8 mouse cellular contexts compared by ENCODE assay signal in the genomic region with DNA sequence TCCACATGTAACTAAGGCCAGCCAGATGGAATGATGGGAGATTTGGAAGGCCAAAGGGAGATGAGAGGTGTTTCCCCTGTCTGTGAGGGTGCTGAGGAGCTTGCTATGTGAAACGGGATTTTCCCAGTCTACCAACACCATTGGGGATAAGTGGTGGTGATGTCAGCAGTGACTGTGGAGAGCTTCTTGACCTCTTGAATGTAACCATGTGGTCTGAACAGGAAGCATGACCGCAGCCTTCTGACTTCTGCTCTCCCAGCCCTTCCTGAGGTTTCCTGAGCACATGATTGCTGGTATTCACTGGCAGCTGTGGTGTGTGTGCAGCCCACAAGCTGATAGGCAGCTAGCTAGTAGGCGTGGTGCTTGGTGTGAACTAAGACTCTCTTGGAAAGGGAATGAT. TPM values are rescaled to one million over a fixed set of nuclear protein-coding genes. Genes with fewer than 3 reads are reported as not detected.
DNase-seq lines count a peak whose midpoint lies in the region; ATAC-seq and TF ChIP-seq lines count a peak whose summit lies in the region.

No protein-coding gene starts in this region.

- H3K4me2 ChIP-seq in midbrain, postnatal 0 days (ENCODE audit: low read depth, low read length, poor library complexity, severe bottlenecking): no peak overlapping the region

- H3K9me3 ChIP-seq in midbrain, postnatal 0 days (ENCODE audit: low read length): no peaks in the 10 kb centered on the region

- H3K27ac ChIP-seq in gastrocnemius, adult 2 months: 0 out of 2 replicates have a peak overlapping the region, but pooled peaks have one; percentile 8
- no peak overlapping the region for H3K27ac ChIP-seq in midbrain, postnatal 0 days (ENCODE audit: low read depth, low read length)

- no peaks in the 10 kb centered on the region for H3K36me3 ChIP-seq in midbrain, postnatal 0 days (ENCODE audit: insufficient read depth, low read length)

- no peaks in the 10 kb centered on the region for H3K27me3 ChIP-seq in midbrain, postnatal 0 days (ENCODE audit: insufficient read depth, low read length)

- H3K4me1 ChIP-seq in midbrain, postnatal 0 days (ENCODE audit: insufficient read depth, low read length): no peaks in the 10 kb centered on the region

- WGBS in midbrain, postnatal 0 days: 83% methylated on average over 3 of the region's 3 CpGs

- TF ChIP-seq CTCF in gastrocnemius, adult 2 months (IDR thresholded peaks at IDR 0.05): no peak
- no peak for TF ChIP-seq CTCF in midbrain, postnatal 0 days (IDR thresholded peaks at IDR 0.05)

- no peak for DNase-seq in gastrocnemius, adult 2 months
- no peak for DNase-seq in gastrocnemius, postnatal 10 days
- DNase-seq in heart, adult 18-20 months: peak; percentile 60 to 89
- DNase-seq in kidney, postnatal 36 days: peak; percentile 50 to 68
- DNase-seq in monocyte, adult 2 months (ENCODE audit: low read depth in 1 of 2, low spot score in 2 of 2): peak; percentile 64 to 71
- no peak for DNase-seq in embryo, embryonic 10.5 days (ENCODE audit: low spot score)
- no peak for DNase-seq in midbrain, postnatal 0 days (ENCODE audit: low spot score)

- H3K4me3 ChIP-seq in gastrocnemius, adult 2 months: no peak overlapping the region
- H3K4me3 ChIP-seq in midbrain, postnatal 0 days (ENCODE audit: low read depth, low read length): no peak overlapping the region

- ATAC-seq in frontal cortex, adult (ENCODE audit: low TSS enrichment): no peak
- ATAC-seq in midbrain, postnatal 0 days (ENCODE audit: low FRiP score): no peak

- H3K9ac ChIP-seq in midbrain, postnatal 0 days (replicated peaks; ENCODE audit: low read length, poor library complexity, severe bottlenecking): no peak overlapping the region

- intact Hi-C loops in gastrocnemius, adult 2 months (cut with DNase I): no loop called here

RNA-seq across cellular contexts. Expression of a gene that starts 58.8 kb away (rescaled TPM):
- 10 to 100 TPM; 32.9 to 41.0 TPM for total RNA-seq in gastrocnemius, adult 2 months (2021)
- 10 to 100 TPM; 28.4 to 33.3 TPM for total RNA-seq in gastrocnemius, postnatal 10 days (2021)
- total RNA-seq in heart, adult 18-20 months (2021): 10 to 100 TPM; 58.8 to 61.7 TPM
- total RNA-seq in midbrain, postnatal 0 days (2014; rRNA removed): 8.9 and 9.0 TPM in 2 replicates
- polyA plus RNA-seq in midbrain, postnatal 0 days (2015; fragmentation: Nextera tagmentation; extraction: Ambion mirVana): 11.3 and 12.5 TPM in 2 replicates

Comparison
In these comparisons a context has a peak if more than half of its experiments do, and no peak if none do; other contexts are left out.
1. DNase-seq: peak in heart, adult 18-20 months (2 of 2), kidney, postnatal 36 days (2 of 2) and monocyte, adult 2 months (2 of 2); none in gastrocnemius, adult 2 months (single experiment), gastrocnemius, postnatal 10 days (single experiment), embryo, embryonic 10.5 days (single experiment) and midbrain, postnatal 0 days (single experiment).